Mouse (Mus musculus) thymus, adult 2 months (tissue): ENCODE measurements around the gene Clic6.

Experiments
- CTCF ChIP-seq: fragments of 200-500 bp; IDR thresholded peaks from 2 replicates; pipeline ENCODE4 v1.5.1; 2012; ENCODE audit warnings: mild to moderate bottlenecking, control low read depth, low read length, moderate library complexity, borderline replicate concordance; ENCODE audit not compliant: control insufficient read depth, poor library complexity, insufficient read depth; ENCODE audit errors: extremely low read depth
- POLR2A ChIP-seq: fragments of 200-500 bp; IDR thresholded peaks from 2 replicates; pipeline ENCODE4 v1.6.1; 2012; ENCODE audit warnings: mild to moderate bottlenecking, low read length, control low read depth, moderate library complexity; ENCODE audit not compliant: control insufficient read depth, poor library complexity, insufficient read depth; ENCODE audit errors: extremely low read depth

- TF ChIP-seq POLR2A (no peak), CTCF (no peak)
Observed at GRCm38 (mm10) chr16:92472898-92473297, 12.6 kb upstream of the Clic6 start.
